Mouse (Mus musculus): ENCODE measurements around the gene A530084C06Rik.

Gene A530084C06Rik

GRCm38 (mm10) chr13:31558521-31559418, at the start of gene A530084C06Rik:
A530084C06Rik (minus strand) TSS chr13:31559333.
- peak; percentile 18 for DNase-seq (ENCODE audit: low spot score)

GRCm38 (mm10) chr13:31603964-31604363, 44.8 kb upstream of the A530084C06Rik start:
- no peak for DNase-seq (ENCODE audit: low spot score)

- no peak for DNase-seq (ENCODE audit: low spot score)
Measured at GRCm38 (mm10) chr13:31599576-31599975, 40.4 kb upstream of the A530084C06Rik start.

GRCm38 (mm10) chr13:31587341-31587740, 28.2 kb upstream of the A530084C06Rik start:
- no peak for DNase-seq (ENCODE audit: low spot score)

- DNase-seq (ENCODE audit: low spot score): no peak
Measured at GRCm38 (mm10) chr13:31579866-31580265, 20.7 kb upstream of the A530084C06Rik start.

GRCm38 (mm10) chr13:31578389-31578788, 19.3 kb upstream of the A530084C06Rik start:
- DNase-seq (ENCODE audit: low spot score): no peak

GRCm38 (mm10) chr13:31577576-31577975, 18.4 kb upstream of the A530084C06Rik start:
- DNase-seq (ENCODE audit: low spot score): no peak

- DNase-seq (ENCODE audit: low spot score): no peak
Measured at GRCm38 (mm10) chr13:31576696-31577095, 17.6 kb upstream of the A530084C06Rik start.

GRCm38 (mm10) chr13:31574627-31575026, 15.5 kb upstream of the A530084C06Rik start:
- no peak for DNase-seq (ENCODE audit: low spot score)

GRCm38 (mm10) chr13:31572806-31573508, 13.8 kb upstream of the A530084C06Rik start:
- no peak for DNase-seq (ENCODE audit: low spot score)

- no peak for DNase-seq (ENCODE audit: low spot score)
Measured at GRCm38 (mm10) chr13:31567617-31568294, 8.6 kb upstream of the A530084C06Rik start.

- no peak for DNase-seq (ENCODE audit: low spot score)
Measured at GRCm38 (mm10) chr13:31567099-31567498, 8.0 kb upstream of the A530084C06Rik start.

- DNase-seq (ENCODE audit: low spot score): no peak
Measured at GRCm38 (mm10) chr13:31564394-31564793, 5.3 kb upstream of the A530084C06Rik start.

- DNase-seq (ENCODE audit: low spot score): peak; percentile 31
Measured at GRCm38 (mm10) chr13:31559419-31560144, 449 bp upstream of the A530084C06Rik start.

- DNase-seq (ENCODE audit: low spot score): peak; percentile 20
Measured at GRCm38 (mm10) chr13:31557768-31558520, 1.2 kb downstream of the A530084C06Rik start.

GRCm38 (mm10) chr13:31556964-31557767, 2.0 kb downstream of the A530084C06Rik start:
- no peak for DNase-seq (ENCODE audit: low spot score)

GRCm38 (mm10) chr13:31555834-31556233, 3.3 kb downstream of the A530084C06Rik start, which contains the start of gene Foxq1:
Foxq1 (plus strand) TSS chr13:31556134.
- no peak for DNase-seq (ENCODE audit: low spot score)

GRCm38 (mm10) chr13:31547610-31548009, 11.5 kb downstream of the A530084C06Rik start:
- no peak for DNase-seq (ENCODE audit: low spot score)

- no peak for DNase-seq (ENCODE audit: low spot score)
Measured at GRCm38 (mm10) chr13:31547204-31547603, 11.9 kb downstream of the A530084C06Rik start.

- DNase-seq (ENCODE audit: low spot score): no peak
Measured at GRCm38 (mm10) chr13:31546784-31547183, 12.3 kb downstream of the A530084C06Rik start.
